Mouse (Mus musculus) intestine, embryonic 16.5 days (tissue): ENCODE measurements around the gene Itsn1. TPM values are rescaled to one million over a fixed set of nuclear protein-coding genes. Genes with fewer than 3 reads are reported as not detected.

Experiments
- ATAC-seq: fragments of 200-750 bp; cut with Nextera tagmentation; 2 replicates; pipeline ENCODE4 v1.8.0; 2017; ENCODE audit warnings: moderate TSS enrichment, moderate library complexity
- H3K27ac ChIP-seq: fragments of 300-500 bp; sonication (generic); 2 replicates; pipeline ENCODE4 v1.5.1; 2014; ENCODE audit warnings: mild to moderate bottlenecking, low read length
- H3K27me3 ChIP-seq: fragments of 300-500 bp; sonication (generic); replicated peaks from 2 replicates; pipeline ENCODE4 v1.6.1; 2014; ENCODE audit warnings: low read length, control low read depth, mixed read lengths; ENCODE audit not compliant: control insufficient read depth, insufficient read depth
- H3K36me3 ChIP-seq: fragments of 300-500 bp; sonication (generic); 2 replicates; pipeline ENCODE4 v1.6.1; 2014; ENCODE audit warnings: low read length, control low read depth; ENCODE audit not compliant: control insufficient read depth, insufficient read depth
- H3K4me1 ChIP-seq: fragments of 300-500 bp; sonication (generic); 2 replicates; pipeline ENCODE4 v1.6.1; 2014; ENCODE audit warnings: low read length, control low read depth, mixed read lengths; ENCODE audit not compliant: control insufficient read depth, insufficient read depth
- H3K4me2 ChIP-seq: fragments of 300-500 bp; sonication (generic); 2 replicates; pipeline ENCODE4 v1.6.1; 2014; ENCODE audit warnings: low read depth, low read length, control low read depth
- H3K4me3 ChIP-seq: fragments of 300-500 bp; sonication (generic); 2 replicates; pipeline ENCODE4 v1.5.1; 2014; ENCODE audit warnings: mild to moderate bottlenecking, low read length
- H3K9ac ChIP-seq: fragments of 300-500 bp; sonication (generic); 2 replicates; pipeline ENCODE4 v1.6.1; 2014; ENCODE audit warnings: low read depth, low read length
- H3K9me3 ChIP-seq: fragments of 300-500 bp; sonication (generic); 2 replicates; pipeline ENCODE4 v1.6.1; 2016; ENCODE audit warnings: low read length, control low read depth; ENCODE audit not compliant: control insufficient read depth
- WGBS: fragments of 180-500 bp; shearing (Covaris S2); extraction: QIAGEN DNeasy Blood & Tissue Kit; methylation state at CpG from one replicate; pipeline ENCODE4 v1.1.7; 2014; 5-methylcytosine and 5-hydroxymethylcytosine counted together
- polyA plus RNA-seq: library from polyadenylated mRNA; unstranded; fragments of >200 nt; fragmentation: Nextera tagmentation; extraction: Ambion mirVana; gene quantifications from 2 replicates; pipeline ENCODE4 v1.2.1, GENCODE M21; 2015

The Itsn1 gene
- polyA plus RNA-seq, 1 experiment from 2014 or later, result 10.5 TPM

DNA sequence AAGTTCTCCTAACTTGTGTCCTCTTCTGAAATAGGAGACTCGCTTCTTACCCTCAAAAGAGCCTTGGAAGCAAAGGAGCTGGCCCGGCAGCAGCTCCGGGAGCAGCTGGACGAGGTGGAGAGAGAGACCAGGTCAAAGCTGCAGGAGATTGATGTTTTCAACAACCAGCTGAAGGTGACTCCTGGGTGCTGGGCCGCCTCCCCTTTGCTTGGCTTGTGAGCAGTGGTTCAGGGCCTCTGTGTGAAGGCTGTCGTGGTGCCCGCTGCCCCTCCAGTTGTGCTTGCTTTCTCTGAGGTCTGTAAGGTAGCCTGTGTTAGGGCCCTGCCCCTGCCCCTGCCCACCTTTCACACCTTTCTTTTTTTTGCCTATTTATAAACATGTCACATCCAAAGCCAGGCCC lies 99.1 kb downstream of the Itsn1 start:
- Histone ChIP-seq H3K36me3 (no peaks in the 10 kb centered on the region), H3K27ac (no peak overlapping the region), H3K9me3 (no peaks in the 10 kb centered on the region), H3K4me1 (peaks cover 9% of the 10 kb centered on the region), H3K4me2 (no peak overlapping the region), H3K9ac (no peak overlapping the region), H3K4me3 (no peak overlapping the region), H3K27me3 (no peaks in the 10 kb centered on the region)
- ATAC-seq, result no peak
- WGBS, result 63% methylated on average over 7 of the region's 7 CpGs

DNA sequence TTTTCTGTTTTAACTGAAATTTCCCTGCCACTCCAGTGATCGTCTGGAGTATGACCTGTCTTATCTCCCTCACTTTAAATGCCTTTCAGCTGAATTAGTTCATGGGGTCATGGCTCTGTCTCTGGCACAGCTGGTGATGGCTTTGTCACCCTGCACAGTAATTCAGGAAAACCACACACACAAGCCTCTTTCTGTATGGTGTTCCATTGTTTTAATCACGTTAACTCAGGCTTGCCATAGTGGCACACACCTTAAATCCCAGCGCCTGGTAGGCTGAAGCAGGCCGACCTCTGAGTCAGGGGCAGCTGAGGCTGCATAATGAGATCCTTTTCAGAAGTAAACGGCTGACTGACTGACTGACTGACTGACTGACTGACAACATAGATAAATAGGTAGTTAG lies 99.5 kb downstream of the Itsn1 start:
- Histone ChIP-seq H3K4me3 (no peak overlapping the region), H3K4me2 (no peak overlapping the region), H3K27ac (no peak overlapping the region), H3K27me3 (no peaks in the 10 kb centered on the region), H3K36me3 (no peaks in the 10 kb centered on the region), H3K9me3 (no peaks in the 10 kb centered on the region), H3K9ac (no peak overlapping the region), H3K4me1 (peaks cover 13% of the 10 kb centered on the region)
- WGBS, result 72% methylated on average over 5 of the region's 5 CpGs
- ATAC-seq, result no peak

DNA sequence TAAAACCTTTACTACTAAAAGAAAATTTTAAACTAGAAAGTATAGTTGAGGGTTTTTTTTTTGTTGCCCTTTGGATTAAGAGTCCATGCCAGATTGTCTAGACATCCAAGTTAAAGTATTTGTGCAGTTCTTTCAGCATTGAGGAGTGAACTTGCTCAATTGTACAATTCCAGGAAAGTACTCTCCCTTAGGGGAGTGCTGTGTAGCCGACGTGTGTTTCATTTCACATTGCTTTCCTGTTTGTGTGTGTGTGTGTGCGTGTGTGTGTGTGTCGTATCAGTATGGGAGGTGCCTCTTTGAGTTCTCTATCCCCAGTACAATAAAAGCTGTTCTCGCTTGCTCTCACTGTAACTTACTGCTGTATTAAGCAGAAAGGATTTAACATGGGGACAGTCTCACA lies 100.0 kb downstream of the Itsn1 start:
- Histone ChIP-seq H3K27me3 (no peaks in the 10 kb centered on the region), H3K27ac (no peak overlapping the region), H3K36me3 (no peaks in the 10 kb centered on the region), H3K4me1 (peaks cover 16% of the 10 kb centered on the region), H3K4me3 (no peak overlapping the region), H3K9me3 (no peaks in the 10 kb centered on the region), H3K4me2 (no peak overlapping the region), H3K9ac (0 out of 2 replicates have a peak overlapping the region, but pooled peaks have one; percentile 5)
- ATAC-seq, result no peak
- WGBS, result 72% methylated on average over 5 of the region's 5 CpGs

DNA sequence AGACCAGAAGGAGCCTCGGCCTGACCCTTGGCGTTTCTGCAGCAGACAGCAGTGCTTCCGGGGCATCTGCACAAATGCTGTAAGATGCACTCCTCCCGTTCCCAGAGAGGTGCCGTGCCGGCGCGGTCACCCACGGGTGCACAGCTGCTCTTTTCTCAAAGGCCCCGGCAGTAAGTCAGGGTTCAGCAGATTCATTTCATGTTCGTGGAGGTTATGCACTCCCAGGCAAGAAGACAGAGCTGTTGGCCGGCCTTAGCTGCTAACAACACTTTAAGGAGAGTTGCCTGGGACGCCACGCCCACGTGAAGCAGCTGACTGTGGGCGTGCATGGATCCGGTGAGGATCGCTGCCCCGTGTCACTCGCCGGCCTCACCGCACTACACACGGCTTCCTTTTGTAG lies 101.2 kb downstream of the Itsn1 start:
- Histone ChIP-seq H3K4me2 (no peak overlapping the region), H3K9me3 (no peaks in the 10 kb centered on the region), H3K9ac (no peak overlapping the region), H3K4me3 (no peak overlapping the region), H3K27me3 (no peaks in the 10 kb centered on the region), H3K27ac (no peak overlapping the region), H3K36me3 (no peaks in the 10 kb centered on the region), H3K4me1 (peaks cover 16% of the 10 kb centered on the region)
- ATAC-seq, result no peak
- WGBS, result 80% methylated on average over 23 of the region's 23 CpGs

DNA sequence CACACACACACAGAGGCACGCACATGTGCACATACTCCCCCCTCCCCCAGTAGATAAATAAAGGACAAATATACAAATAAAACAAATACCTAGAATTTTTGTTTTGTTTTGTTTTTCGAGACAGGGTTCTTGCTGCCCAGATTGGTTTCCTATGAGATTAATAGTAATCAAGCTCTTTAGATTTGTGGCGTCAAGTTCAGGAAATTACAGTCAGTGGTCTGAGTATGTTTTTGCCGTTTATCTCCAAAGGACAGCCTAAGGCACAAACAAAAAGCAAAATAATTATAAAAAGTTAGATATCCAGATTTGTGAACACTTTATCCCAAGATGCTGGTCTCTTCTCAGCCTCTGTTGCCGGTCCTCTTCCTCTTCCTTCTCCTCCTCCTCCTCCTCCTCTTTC lies 104.0 kb downstream of the Itsn1 start:
- peaks cover 10% of the 10 kb centered on the region for H3K4me1 ChIP-seq
- H3K9ac ChIP-seq, result no peak overlapping the region
- H3K9me3 ChIP-seq, result no peaks in the 10 kb centered on the region
- no peak overlapping the region for H3K4me3 ChIP-seq
- H3K27ac ChIP-seq, result no peak overlapping the region
- no peak for ATAC-seq
- 83% methylated on average over 5 of the region's 5 CpGs for WGBS
- no peaks in the 10 kb centered on the region for H3K27me3 ChIP-seq
- no peaks in the 10 kb centered on the region for H3K36me3 ChIP-seq
- no peak overlapping the region for H3K4me2 ChIP-seq

DNA sequence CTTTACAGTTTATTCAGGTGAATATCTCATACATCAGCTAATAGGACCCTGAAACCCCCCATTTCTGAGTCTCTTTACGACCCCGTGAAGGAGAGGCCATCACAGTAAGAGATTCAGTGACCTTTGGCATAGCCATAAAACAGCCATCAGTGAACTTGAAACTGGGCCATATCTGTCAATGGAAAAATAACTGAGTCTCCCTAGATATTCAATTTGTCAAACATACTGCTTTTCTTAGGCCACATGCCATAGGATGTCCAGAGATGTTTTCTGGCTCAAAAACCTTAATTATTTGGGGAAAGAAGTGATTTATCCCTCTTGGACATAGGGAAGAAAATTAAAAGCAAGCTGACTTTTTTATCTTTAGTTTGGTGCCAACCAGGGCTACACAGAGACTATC lies 104.5 kb downstream of the Itsn1 start:
- Histone ChIP-seq H3K4me3 (no peak overlapping the region), H3K27me3 (no peaks in the 10 kb centered on the region), H3K4me1 (peaks cover 7% of the 10 kb centered on the region), H3K9me3 (no peaks in the 10 kb centered on the region), H3K4me2 (no peak overlapping the region), H3K27ac (no peak overlapping the region), H3K36me3 (no peaks in the 10 kb centered on the region), H3K9ac (no peak overlapping the region)
- 57% methylated on average over 2 of the region's 2 CpGs for WGBS
- no peak for ATAC-seq

DNA sequence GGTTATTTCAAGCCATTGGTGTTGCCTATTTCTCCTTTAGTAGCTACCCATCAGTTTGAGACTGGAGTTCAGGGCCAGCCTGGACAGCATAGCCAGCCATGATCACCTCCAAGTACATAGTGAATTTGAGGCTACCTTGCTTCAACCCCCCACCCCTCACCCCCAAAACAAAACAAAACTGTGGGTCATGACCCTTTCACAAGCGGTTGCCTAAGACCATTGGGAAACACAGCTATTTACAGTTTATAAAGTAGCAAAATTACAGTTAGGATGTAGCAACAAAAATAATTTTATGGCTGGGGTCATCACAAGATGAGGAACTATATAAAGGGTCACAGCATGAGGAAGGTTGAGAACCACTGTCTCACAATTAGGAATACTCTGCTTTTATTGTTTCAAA lies 104.9 kb downstream of the Itsn1 start:
- no peak for ATAC-seq
- no peaks in the 10 kb centered on the region for H3K27me3 ChIP-seq
- no peaks in the 10 kb centered on the region for H3K9me3 ChIP-seq
- H3K36me3 ChIP-seq, result no peaks in the 10 kb centered on the region
- no peak overlapping the region for H3K4me3 ChIP-seq
- 84% methylated on average over 1 of the region's 1 CpGs for WGBS
- no peak overlapping the region for H3K4me2 ChIP-seq
- no peak overlapping the region for H3K9ac ChIP-seq
- no peak overlapping the region for H3K27ac ChIP-seq
- peaks cover 7% of the 10 kb centered on the region for H3K4me1 ChIP-seq

DNA sequence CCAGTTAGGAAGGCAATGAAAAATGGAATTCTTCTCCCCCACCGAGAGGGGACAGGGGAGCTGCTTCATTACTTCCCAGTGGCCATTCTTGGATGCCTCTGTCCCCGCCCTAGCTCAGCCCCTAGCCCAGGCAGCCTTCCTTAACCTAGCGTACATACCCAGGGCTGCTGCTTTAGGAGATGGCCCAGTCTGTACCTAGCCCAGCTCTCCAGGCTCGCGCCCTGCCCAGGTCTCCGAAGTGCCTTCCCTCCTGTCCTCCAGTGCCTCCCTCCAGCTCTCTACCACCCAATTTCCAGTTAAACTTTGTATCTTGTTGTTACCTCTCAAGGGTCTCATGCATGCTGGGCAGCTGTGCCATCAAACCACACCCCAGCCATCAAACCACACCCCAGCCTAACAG lies 106.7 kb downstream of the Itsn1 start:
- Histone ChIP-seq H3K9ac (no peak overlapping the region), H3K4me3 (no peak overlapping the region), H3K27me3 (no peaks in the 10 kb centered on the region), H3K4me1 (peaks cover 11% of the 10 kb centered on the region), H3K9me3 (no peaks in the 10 kb centered on the region), H3K27ac (no peak overlapping the region), H3K4me2 (no peak overlapping the region), H3K36me3 (0 out of 2 replicates have a peak, but pooled peaks cover 2% of the 10 kb centered on the region)
- peak; percentile 72 for ATAC-seq
- 78% methylated on average over 6 of the region's 6 CpGs for WGBS

DNA sequence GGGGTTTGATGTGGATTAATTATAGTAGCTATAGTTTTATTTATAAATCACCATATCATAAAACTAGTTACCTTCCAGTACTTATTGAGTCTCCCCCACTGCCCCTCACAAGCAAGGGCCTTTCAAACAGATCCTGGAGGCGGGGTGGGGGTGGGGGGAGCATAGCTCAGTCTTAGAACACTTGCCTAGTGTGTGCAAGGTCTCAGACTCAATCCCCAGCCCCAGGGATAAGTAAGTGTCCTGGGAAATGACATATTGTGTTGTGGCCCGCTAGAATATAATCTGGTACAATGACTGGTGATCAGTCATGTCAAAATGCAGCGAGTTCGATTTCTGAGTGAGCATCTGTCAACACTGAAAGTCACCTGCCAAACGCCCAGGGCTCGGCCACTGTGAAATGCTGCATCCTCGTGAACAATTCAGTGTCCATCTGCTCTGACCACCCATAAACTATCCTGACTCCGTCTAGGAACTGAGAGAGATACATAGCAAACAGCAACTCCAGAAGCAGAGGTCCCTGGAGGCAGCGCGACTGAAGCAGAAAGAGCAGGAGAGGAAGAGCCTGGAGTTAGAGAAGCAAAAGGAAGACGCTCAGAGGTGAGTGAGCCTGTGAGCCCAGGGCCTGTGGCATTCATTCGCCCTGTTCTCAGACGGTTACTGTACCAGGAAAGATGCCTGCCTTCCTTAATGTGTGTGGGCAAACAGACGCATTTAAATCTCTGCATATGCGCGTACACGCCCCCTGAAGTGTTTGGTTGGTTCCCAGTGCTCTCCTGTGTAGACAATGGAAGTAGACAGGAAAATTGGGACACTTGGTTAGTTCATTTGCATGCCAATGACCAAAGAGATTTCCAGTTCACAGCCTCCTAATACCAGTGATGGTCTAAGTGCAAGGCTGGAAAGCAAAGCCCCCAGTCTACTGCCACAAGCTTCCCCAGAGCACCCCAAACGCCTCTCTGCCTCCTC lies 107.8 kb downstream of the Itsn1 start:
- no peak overlapping the region for H3K4me2 ChIP-seq
- no peak overlapping the region for H3K9ac ChIP-seq
- H3K4me1 ChIP-seq, result peaks cover 11% of the 10 kb centered on the region
- no peak overlapping the region for H3K27ac ChIP-seq
- H3K4me3 ChIP-seq, result no peak overlapping the region
- ATAC-seq, result no peak
- no peaks in the 10 kb centered on the region for H3K9me3 ChIP-seq
- WGBS, result 73% methylated on average over 18 of the region's 18 CpGs
- H3K27me3 ChIP-seq, result no peaks in the 10 kb centered on the region
- 0 out of 2 replicates have a peak, but pooled peaks cover 2% of the 10 kb centered on the region for H3K36me3 ChIP-seq
